Mouse (Mus musculus): Measurements from ENCODE around the gene Cyren.

DNA sequence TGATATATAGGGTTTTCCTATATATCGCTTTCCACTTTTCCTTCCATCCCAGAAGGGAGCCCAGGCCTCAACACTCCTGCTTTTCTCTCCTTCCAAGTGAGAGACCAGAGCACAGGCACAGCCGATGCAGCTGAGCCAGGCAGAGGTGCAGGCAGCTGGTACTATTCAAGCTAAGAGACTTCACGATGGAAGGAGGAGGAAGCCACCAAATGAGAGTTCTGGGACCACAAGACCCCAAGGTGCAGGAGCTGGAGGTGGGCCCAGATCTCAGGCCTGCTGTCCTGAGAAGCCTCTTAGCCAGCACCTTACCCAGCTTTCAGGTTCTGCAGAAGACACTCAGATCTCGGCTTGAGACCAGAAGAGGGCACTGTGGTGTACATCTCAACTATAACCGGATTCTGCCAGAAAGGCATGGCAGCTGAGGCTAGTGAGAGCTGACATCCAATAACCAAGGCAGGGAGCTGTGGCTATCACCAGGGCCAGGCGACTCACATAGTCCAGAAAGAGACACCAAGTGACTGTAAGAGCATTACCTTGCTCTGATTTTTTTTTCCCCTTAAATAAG, 2.1 kb upstream of the Cyren start:
- TF ChIP-seq GATA1 (IDR thresholded peaks at IDR 0.05; ENCODE audit: borderline replicate concordance, low read length) (no peak), FLI1 (IDR thresholded peaks at IDR 0.05; ENCODE audit: low read length) (no peak)
